Mouse (Mus musculus) skeletal muscle tissue, adult 2 months (tissue): Measurements from ENCODE around the gene Itln1.
"Not testable (repeated sequence)": the region's sequence is repeated elsewhere in the genome, so short reads cannot be mapped to it uniquely, and the experiment has no call there.

ENCODE experiments used
- DNase-seq: peaks from one replicate; pipeline ENCODE4 v3.0.0-alpha.2; 2012; ENCODE audit warnings: low read depth, low spot score

Itln1 gene

GRCm38 (mm10) chr1:171513760-171514159 is 21.3 kb downstream of the Itln1 start:
- no peak for DNase-seq

DNA sequence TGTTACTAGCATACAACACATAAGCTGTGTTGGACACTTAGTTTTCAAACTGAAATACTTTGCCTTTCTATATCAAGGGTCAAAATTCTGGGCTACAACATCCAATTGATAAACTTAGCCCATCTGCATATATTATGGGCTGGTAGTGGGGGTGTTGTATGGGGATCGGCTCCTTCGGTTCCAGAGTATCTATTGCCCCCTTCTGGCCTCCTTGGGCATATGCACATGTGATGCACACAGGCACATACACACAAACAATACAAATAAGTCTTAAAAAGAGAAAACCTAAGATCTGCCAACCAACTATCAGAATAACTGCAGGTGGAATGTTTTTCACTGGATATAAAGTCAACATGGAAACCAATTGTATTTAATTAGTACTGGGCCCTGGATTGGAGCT is 21.9 kb downstream of the Itln1 start:
- DNase-seq, result no peak

GRCm38 (mm10) chr1:171504586-171504985 is 30.5 kb downstream of the Itln1 start:
- DNase-seq, result no peak

- peak; percentile 41 for DNase-seq
These were observed 31.4 kb downstream of the Itln1 start for GRCm38 (mm10) chr1:171503592-171504291.

GRCm38 (mm10) chr1:171503250-171503591 is 31.9 kb downstream of the Itln1 start, which contains the start of gene Alyref2:
Gene Alyref2, plus strand, starts transcription at chr1:171503478.
- DNase-seq, result peak; percentile 95

GRCm38 (mm10) chr1:171502388-171503249 is 32.5 kb downstream of the Itln1 start:
- DNase-seq, result peak; percentile 52

- DNase-seq, result no peak
These were observed 33.4 kb downstream of the Itln1 start for GRCm38 (mm10) chr1:171501636-171502080.

GRCm38 (mm10) chr1:171501016-171501610 is 34.0 kb downstream of the Itln1 start:
- DNase-seq, result no peak

- no peak for DNase-seq
These were observed 35.2 kb downstream of the Itln1 start for GRCm38 (mm10) chr1:171499856-171500255.

DNA sequence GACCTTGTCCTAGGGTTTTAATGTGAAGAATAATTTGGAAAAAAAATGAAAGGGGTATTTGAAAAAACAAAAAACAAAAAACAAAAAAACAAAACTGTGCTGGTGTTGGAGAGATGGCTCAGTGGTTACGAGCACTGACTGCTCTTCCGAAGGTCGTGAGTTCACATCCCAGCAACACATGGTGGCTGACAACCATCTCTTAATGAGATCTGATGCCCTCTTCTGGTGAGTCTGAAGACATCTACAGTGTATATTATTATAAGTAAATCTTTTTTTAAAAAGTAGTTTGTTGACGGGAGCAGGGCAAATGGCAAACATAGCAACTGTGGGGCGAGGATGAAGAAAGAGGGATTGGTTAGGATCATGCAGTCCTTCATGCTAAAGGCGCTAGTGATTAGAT is 39.7 kb downstream of the Itln1 start:
- DNase-seq, result no peak

- DNase-seq, result no peak
These were observed 40.9 kb downstream of the Itln1 start for GRCm38 (mm10) chr1:171494241-171494640.

DNA sequence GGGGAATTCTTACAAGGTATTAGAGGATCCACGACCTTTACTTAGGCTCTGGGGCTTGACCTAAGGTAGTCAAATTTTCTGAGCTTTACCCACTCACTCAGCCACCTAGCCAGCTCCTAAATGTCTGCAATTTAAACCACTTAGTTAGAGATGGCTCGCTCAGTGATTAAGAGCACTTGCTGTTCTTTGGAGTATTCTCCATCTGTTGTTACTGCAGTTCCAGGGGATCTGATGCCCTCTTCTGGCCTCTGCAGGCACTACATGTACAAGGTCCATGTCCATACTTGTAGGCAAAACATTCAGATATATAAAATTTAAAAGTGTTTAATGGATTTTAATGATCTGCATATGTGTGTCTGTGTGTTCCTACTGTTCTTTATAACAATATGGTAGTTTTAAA is 56.1 kb downstream of the Itln1 start:
- no peak for DNase-seq

GRCm38 (mm10) chr1:171477758-171478545 is 57.1 kb downstream of the Itln1 start:
- no peak for DNase-seq

- no peak for DNase-seq
These were observed 58.0 kb downstream of the Itln1 start for GRCm38 (mm10) chr1:171477123-171477522.

DNA sequence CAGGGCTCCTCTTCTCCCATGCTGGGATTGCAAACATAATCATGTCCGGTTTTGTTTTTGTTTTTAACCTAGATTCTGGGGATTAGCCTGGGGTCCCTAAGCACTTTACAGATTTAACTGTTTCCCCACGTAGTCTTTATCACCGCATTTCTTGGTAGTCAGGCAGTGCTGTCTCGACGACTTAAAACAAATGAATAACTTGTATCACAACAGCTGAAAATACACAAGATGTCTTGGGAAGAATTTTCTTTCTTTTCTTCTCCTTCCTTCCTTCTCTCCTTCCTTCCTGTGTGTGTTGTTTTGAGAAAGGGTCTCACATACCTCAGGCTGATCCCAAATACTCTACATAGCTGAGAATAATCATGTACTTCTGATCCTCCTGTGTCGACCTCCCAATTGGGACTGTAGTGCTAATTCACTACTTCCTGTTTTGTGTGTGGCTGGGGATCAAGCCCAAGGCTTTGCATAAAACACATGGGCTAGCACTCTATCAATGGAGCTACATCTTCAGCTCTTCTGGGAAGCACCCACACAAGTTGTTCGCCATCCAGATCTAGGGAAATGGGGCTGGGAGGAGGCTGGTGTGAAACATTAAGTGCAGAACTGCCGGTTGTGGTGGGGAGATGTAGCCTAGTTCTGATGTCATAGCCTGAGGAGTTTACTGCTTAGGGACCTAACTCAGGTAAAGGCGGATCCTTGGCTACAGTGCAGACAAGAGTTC is 61.0 kb downstream of the Itln1 start:
- DNase-seq, result no peak

GRCm38 (mm10) chr1:171473506-171473905 is 61.6 kb downstream of the Itln1 start:
- no peak for DNase-seq

GRCm38 (mm10) chr1:171471941-171472340 is 63.2 kb downstream of the Itln1 start:
- DNase-seq, result not testable (repeated sequence)

DNA sequence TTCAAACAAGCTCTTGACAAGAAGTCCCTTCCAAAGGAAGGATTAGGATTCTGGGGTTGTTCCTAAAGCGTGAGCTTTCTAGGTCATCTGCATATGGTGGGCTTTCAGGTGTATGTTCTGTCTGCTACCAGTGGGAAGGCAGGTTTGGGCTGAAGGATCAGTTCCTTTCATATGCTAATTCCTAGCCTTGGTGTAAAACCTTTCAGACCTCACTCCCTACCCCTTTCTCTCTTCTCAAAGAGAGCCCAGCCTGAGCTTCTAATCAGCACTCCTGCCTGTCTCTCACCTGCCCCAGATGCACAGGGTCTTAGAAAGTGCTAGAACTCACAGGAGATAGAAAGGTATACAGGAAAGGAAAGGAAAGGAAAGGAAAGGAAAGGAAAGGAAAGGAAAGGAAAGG is 63.6 kb downstream of the Itln1 start:
- DNase-seq, result no peak

DNA sequence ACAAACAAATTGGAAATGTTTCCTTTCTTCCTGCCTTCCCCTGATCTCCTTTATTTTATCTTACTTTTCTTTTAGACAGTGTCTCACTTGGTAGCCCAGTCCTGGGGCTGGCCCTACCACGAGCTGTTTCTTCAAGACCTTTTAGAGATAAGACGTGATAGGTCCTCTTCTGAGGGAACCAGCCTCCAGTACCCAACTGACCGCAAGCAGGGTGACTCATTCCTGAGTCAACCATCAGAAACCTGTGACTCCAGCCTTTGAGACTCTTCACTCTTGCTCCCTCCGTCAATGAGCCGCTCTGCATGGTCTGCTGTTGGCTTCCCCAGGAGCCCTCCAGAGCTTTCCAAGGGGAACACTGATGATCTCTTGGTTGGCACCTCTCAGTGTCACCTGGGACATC is 64.2 kb downstream of the Itln1 start:
- no peak for DNase-seq

DNA sequence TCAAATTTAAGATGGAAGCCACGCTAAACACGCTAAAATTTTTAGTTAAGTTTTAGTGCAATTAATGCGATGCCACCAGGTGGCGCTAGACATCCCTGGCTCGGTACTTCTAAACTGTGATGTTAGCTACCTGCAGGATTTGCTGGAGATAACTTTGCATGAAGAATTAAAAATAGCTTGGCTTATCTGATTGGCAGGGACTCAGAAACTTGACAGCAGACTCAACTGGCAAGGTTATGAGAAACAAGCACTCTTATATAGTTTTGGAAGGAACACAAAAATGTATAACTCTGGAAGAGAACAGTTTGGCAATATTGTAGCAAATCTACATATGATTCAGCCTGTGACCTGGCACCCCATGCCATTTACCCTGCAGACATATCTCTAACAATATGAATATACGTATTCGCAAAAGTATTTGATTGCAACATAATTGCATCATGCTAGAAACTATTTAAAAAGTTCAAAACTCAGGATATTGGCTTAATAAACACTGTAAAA is 64.7 kb downstream of the Itln1 start:
- no peak for DNase-seq

- no peak for DNase-seq
These were observed 65.4 kb downstream of the Itln1 start for GRCm38 (mm10) chr1:171469678-171470077.
